Mouse (Mus musculus) CH12.LX (cell line): ENCODE data around the gene Mrgpra2b.
"Not testable (repeated sequence)": the region's sequence is repeated elsewhere in the genome, so short reads cannot be mapped to it uniquely, and the experiment has no call there.

Experiments used
- BHLHE40 ChIP-seq: IDR thresholded peaks from 2 replicates; pipeline ENCODE4 v1.6.1; 2011; ENCODE audit warnings: mild to moderate bottlenecking, low read depth, low read length, improper control_type of control experiment
- EP300 ChIP-seq: IDR thresholded peaks from 2 replicates; pipeline ENCODE4 v1.6.1; 2011; ENCODE audit warnings: low read length, improper control_type of control experiment
- MAFK ChIP-seq: IDR thresholded peaks from 2 replicates; pipeline ENCODE4 v1.6.1; 2011; ENCODE audit warnings: low read length, improper control_type of control experiment; ENCODE audit not compliant: insufficient replicate concordance
- PAX5 ChIP-seq: IDR thresholded peaks from 2 replicates; pipeline ENCODE4 v1.6.1; 2012; ENCODE audit warnings: low read length, inconsistent platforms, mixed read lengths
- POLR2A ChIP-seq: IDR thresholded peaks from 2 replicates; pipeline ENCODE4 v1.6.1; 2011; ENCODE audit warnings: low read depth, mild to moderate bottlenecking, improper control_type of control experiment, low read length
- SIN3A ChIP-seq: IDR thresholded peaks from 2 replicates; pipeline ENCODE4 v1.6.1; 2012; ENCODE audit warnings: low read length, improper control_type of control experiment, inconsistent platforms

GRCm38 (mm10) chr7:47436463-47436862 is 92.2 kb downstream of the Mrgpra2b start:
- not testable (repeated sequence) for TF ChIP-seq EP300, MAFK, POLR2A, BHLHE40, PAX5, SIN3A
